Mouse (Mus musculus): ENCODE results near the gene Maco1.

GRCm38 (mm10) chr4:134804765-134805164 lies 48.4 kb downstream of the Maco1 start:
- TF ChIP-seq CTCF (IDR thresholded peaks at IDR 0.05; ENCODE audit: low read depth) (no peak), EP300 (optimal IDR thresholded peaks at IDR 0.05) (no peak)
